Mouse (Mus musculus): ENCODE measurements around the gene Fam78a. TPM values are rescaled to one million over a fixed set of nuclear protein-coding genes. Genes with fewer than 3 reads are reported as not detected.

The Fam78a gene
- polyA plus RNA-seq, 1 experiment from 2014 or later = 1.9 TPM

- no peak for ATAC-seq (ENCODE audit: insufficient number of reproducible peaks, insufficient read depth, low FRiP score, low TSS enrichment, low read depth)
- Histone ChIP-seq H3K9me3 (no peaks in the 10 kb centered on the region), H3K27ac (no peak overlapping the region), H3K36me3 (no peaks in the 10 kb centered on the region), H3K27me3 (peaks cover 54% of the 10 kb centered on the region), H3K4me3 (peak overlapping the region; percentile 66; the same call in 1 of the 2 replicates), H3K9ac (no peak overlapping the region), H3K4me2 (peak overlapping the region; percentile 99), H3K4me1 (peaks cover 13% of the 10 kb centered on the region)
- WGBS = 86% methylated on average over 14 of the region's 14 CpGs
Observed at GRCm38 (mm10) chr2:32081296-32081929, 3.2 kb downstream of the Fam78a start.

- H3K27me3 ChIP-seq = peaks cover 46% of the 10 kb centered on the region
- no peak overlapping the region for H3K4me2 ChIP-seq
- 81% methylated on average over 3 of the region's 3 CpGs for WGBS
Observed at GRCm38 (mm10) chr2:32080681-32081080, 4.0 kb downstream of the Fam78a start.

GRCm38 (mm10) chr2:32079191-32079725 lies 5.4 kb downstream of the Fam78a start:
- Histone ChIP-seq H3K27me3 (peaks cover 33% of the 10 kb centered on the region), H3K4me3 (no peak overlapping the region), H3K27ac (no peak overlapping the region), H3K36me3 (no peaks in the 10 kb centered on the region), H3K9ac (no peak overlapping the region), H3K9me3 (no peaks in the 10 kb centered on the region), H3K4me2 (no peak overlapping the region), H3K4me1 (peaks cover 13% of the 10 kb centered on the region)
- 91% methylated on average over 14 of the region's 14 CpGs for WGBS
- no peak for ATAC-seq (ENCODE audit: insufficient number of reproducible peaks, insufficient read depth, low FRiP score, low TSS enrichment, low read depth)

More at GRCm38 (mm10) chr2:32080681-32081080, 4.0 kb downstream of the Fam78a start:
- no peak overlapping the region for H3K9ac ChIP-seq
- H3K9me3 ChIP-seq = no peaks in the 10 kb centered on the region
- H3K4me1 ChIP-seq = peaks cover 13% of the 10 kb centered on the region
- H3K27ac ChIP-seq = no peak overlapping the region
- no peaks in the 10 kb centered on the region for H3K36me3 ChIP-seq
- no peak for ATAC-seq (ENCODE audit: insufficient number of reproducible peaks, insufficient read depth, low FRiP score, low TSS enrichment, low read depth)
- H3K4me3 ChIP-seq = no peak overlapping the region

- Histone ChIP-seq H3K9me3 (no peaks in the 10 kb centered on the region), H3K36me3 (no peaks in the 10 kb centered on the region), H3K9ac (no peak overlapping the region), H3K27me3 (peaks cover 25% of the 10 kb centered on the region), H3K27ac (no peak overlapping the region), H3K4me1 (peaks cover 5% of the 10 kb centered on the region), H3K4me2 (no peak overlapping the region), H3K4me3 (no peak overlapping the region)
- 29% methylated on average over 8 of the region's 8 CpGs for WGBS
- ATAC-seq (ENCODE audit: insufficient number of reproducible peaks, insufficient read depth, low FRiP score, low TSS enrichment, low read depth) = no peak
Observed at GRCm38 (mm10) chr2:32078522-32078921, 6.1 kb downstream of the Fam78a start.

- no peak overlapping the region for H3K4me2 ChIP-seq
- 83% methylated on average over 10 of the region's 10 CpGs for WGBS
- H3K27me3 ChIP-seq = peaks cover 17% of the 10 kb centered on the region
- H3K4me1 ChIP-seq = no peaks in the 10 kb centered on the region
- H3K36me3 ChIP-seq = no peaks in the 10 kb centered on the region
- no peak overlapping the region; the same call in 1 of the 2 replicates for H3K27ac ChIP-seq
- no peaks in the 10 kb centered on the region for H3K9me3 ChIP-seq
- ATAC-seq (ENCODE audit: insufficient number of reproducible peaks, insufficient read depth, low FRiP score, low TSS enrichment, low read depth) = no peak
- H3K9ac ChIP-seq = no peak overlapping the region
- no peak overlapping the region for H3K4me3 ChIP-seq
Observed at GRCm38 (mm10) chr2:32077744-32078143, 6.9 kb downstream of the Fam78a start.

- no peak overlapping the region for H3K4me2 ChIP-seq
- no peak for ATAC-seq (ENCODE audit: insufficient number of reproducible peaks, insufficient read depth, low FRiP score, low TSS enrichment, low read depth)
- no peaks in the 10 kb centered on the region for H3K4me1 ChIP-seq
- no peak overlapping the region for H3K27ac ChIP-seq
- H3K27me3 ChIP-seq = peaks cover 4% of the 10 kb centered on the region; the same call in 1 of the 2 replicates
- no peak overlapping the region for H3K4me3 ChIP-seq
- H3K9me3 ChIP-seq = no peaks in the 10 kb centered on the region
- H3K9ac ChIP-seq = no peak overlapping the region
- no peaks in the 10 kb centered on the region for H3K36me3 ChIP-seq
- 58% methylated on average over 7 of the region's 7 CpGs for WGBS
Observed at GRCm38 (mm10) chr2:32075368-32075767, 9.3 kb downstream of the Fam78a start.

GRCm38 (mm10) chr2:32074404-32074803 lies 10.3 kb downstream of the Fam78a start:
- Histone ChIP-seq H3K9me3 (no peaks in the 10 kb centered on the region), H3K9ac (no peak overlapping the region), H3K4me1 (no peaks in the 10 kb centered on the region), H3K27ac (no peak overlapping the region), H3K27me3 (no peaks in the 10 kb centered on the region), H3K4me2 (no peak overlapping the region), H3K4me3 (no peak overlapping the region), H3K36me3 (no peaks in the 10 kb centered on the region)
- WGBS = 73% methylated on average over 8 of the region's 8 CpGs
- no peak for ATAC-seq (ENCODE audit: insufficient number of reproducible peaks, insufficient read depth, low FRiP score, low TSS enrichment, low read depth)

GRCm38 (mm10) chr2:32070747-32071146 lies 13.9 kb downstream of the Fam78a start:
- Histone ChIP-seq H3K4me2 (no peak overlapping the region), H3K36me3 (no peaks in the 10 kb centered on the region), H3K9me3 (no peaks in the 10 kb centered on the region), H3K4me1 (peaks cover 11% of the 10 kb centered on the region), H3K9ac (no peak overlapping the region), H3K27ac (no peak overlapping the region), H3K27me3 (peaks cover 3% of the 10 kb centered on the region; the same call in 1 of the 2 replicates), H3K4me3 (no peak overlapping the region)
- 90% methylated on average over 10 of the region's 10 CpGs for WGBS
- no peak for ATAC-seq (ENCODE audit: insufficient number of reproducible peaks, insufficient read depth, low FRiP score, low TSS enrichment, low read depth)

- Histone ChIP-seq H3K9ac (peak overlapping the region; percentile 32; the same call in 1 of the 2 replicates), H3K4me1 (peaks cover 13% of the 10 kb centered on the region), H3K4me3 (no peak overlapping the region), H3K27ac (no peak overlapping the region), H3K4me2 (peak overlapping the region; percentile 43), H3K9me3 (no peaks in the 10 kb centered on the region), H3K27me3 (peaks cover 3% of the 10 kb centered on the region; the same call in 1 of the 2 replicates), H3K36me3 (no peaks in the 10 kb centered on the region)
- WGBS = 54% methylated on average over 31 of the region's 31 CpGs
- ATAC-seq (ENCODE audit: insufficient number of reproducible peaks, insufficient read depth, low FRiP score, low TSS enrichment, low read depth) = no peak
Observed at GRCm38 (mm10) chr2:32068811-32069607, 15.6 kb downstream of the Fam78a start.

GRCm38 (mm10) chr2:32066005-32066404 lies 18.7 kb downstream of the Fam78a start:
- Histone ChIP-seq H3K9me3 (no peaks in the 10 kb centered on the region), H3K9ac (no peak overlapping the region), H3K4me2 (no peak overlapping the region), H3K27ac (no peak overlapping the region), H3K36me3 (no peaks in the 10 kb centered on the region), H3K4me3 (no peak overlapping the region), H3K4me1 (peaks cover 13% of the 10 kb centered on the region), H3K27me3 (peaks cover 3% of the 10 kb centered on the region; the same call in 1 of the 2 replicates)
- 78% methylated on average over 4 of the region's 4 CpGs for WGBS
- no peak for ATAC-seq (ENCODE audit: insufficient number of reproducible peaks, insufficient read depth, low FRiP score, low TSS enrichment, low read depth)

GRCm38 (mm10) chr2:32065371-32065791 lies 19.3 kb downstream of the Fam78a start:
- H3K9me3 ChIP-seq = no peaks in the 10 kb centered on the region
- H3K27me3 ChIP-seq = peaks cover 3% of the 10 kb centered on the region; the same call in 1 of the 2 replicates
- no peak overlapping the region for H3K9ac ChIP-seq
- no peaks in the 10 kb centered on the region for H3K36me3 ChIP-seq
- WGBS = 74% methylated on average over 5 of the region's 5 CpGs
- H3K27ac ChIP-seq = no peak overlapping the region
- H3K4me1 ChIP-seq = peaks cover 16% of the 10 kb centered on the region
- ATAC-seq (ENCODE audit: insufficient number of reproducible peaks, insufficient read depth, low FRiP score, low TSS enrichment, low read depth) = no peak
- no peak overlapping the region for H3K4me2 ChIP-seq
- no peak overlapping the region for H3K4me3 ChIP-seq

All from embryonic facial prominence, embryonic 13.5 days (tissue).